Mouse (Mus musculus) gastrocnemius, adult 18-20 months (tissue): ENCODE data around the gene Zfp420. TPM values are rescaled to one million over a fixed set of nuclear protein-coding genes. Genes with fewer than 3 reads are reported as not detected.

Experiments
- DNase-seq: peaks from one replicate; pipeline ENCODE4 v3.0.0; 2021; ENCODE audit warnings: low spot score
- microRNA-seq: library from miRNA; unstranded; fragments of <30 nt; microRNA quantifications from one replicate; pipeline ENCODE4 v1.2.0, GENCODE M21; 2021
- total RNA-seq, 2 experiments: library from RNA; stranded (reverse); gene quantifications; 2 replicates each; pipeline ENCODE4 v1.2.3; 2021

The Zfp420 gene
- total RNA-seq, 2 experiments from 2014 or later = 2.9 to 3.7 TPM

- DNase-seq = no peak
Observed at GRCm38 (mm10) chr7:29898351-29898750, 38.6 kb downstream of the Zfp420 start.

- DNase-seq = no peak
Observed at GRCm38 (mm10) chr7:29904101-29904500, 44.3 kb downstream of the Zfp420 start.

- DNase-seq = peak; percentile 53
Observed at GRCm38 (mm10) chr7:29905966-29906681, 46.3 kb downstream of the Zfp420 start, which contains the start of gene Zfp27. Gene Zfp27 (minus strand): TSS chr7:29906572.

- no peak for DNase-seq
Observed at GRCm38 (mm10) chr7:29906682-29907058, 46.9 kb downstream of the Zfp420 start.

- no peak for DNase-seq
Observed at GRCm38 (mm10) chr7:29907206-29907605, 47.4 kb downstream of the Zfp420 start.

- peak; percentile 87 for DNase-seq
Observed at GRCm38 (mm10) chr7:29908130-29908950, 48.6 kb downstream of the Zfp420 start, which contains the start of gene Zfp383. Gene Zfp383 (plus strand): TSS chr7:29908223.

- no peak for DNase-seq
Observed at GRCm38 (mm10) chr7:29910252-29910651, 50.5 kb downstream of the Zfp420 start.

GRCm38 (mm10) chr7:29912172-29912571 lies 52.4 kb downstream of the Zfp420 start:
- no peak for DNase-seq

GRCm38 (mm10) chr7:29917371-29918061 lies 57.7 kb downstream of the Zfp420 start:
- peak; percentile 27 for DNase-seq

GRCm38 (mm10) chr7:29918062-29918453 lies 58.3 kb downstream of the Zfp420 start:
- no peak for DNase-seq

- no peak for DNase-seq
Observed at GRCm38 (mm10) chr7:29921439-29922093, 61.8 kb downstream of the Zfp420 start.

GRCm38 (mm10) chr7:29922780-29923179 lies 63.0 kb downstream of the Zfp420 start:
- DNase-seq = peak; percentile 67

Small RNA genes within 50 kb of the gene (microRNA-seq; reads per million reads assigned to microRNA genes)
- gene Mir7668 = not detected

Other genes starting within 250 kb of the Zfp420 start
- gene Catsperg2, start 132.9 kb upstream of the Zfp420 start, total RNA-seq = not detected
- 1 to 10 TPM; 5.9 to 7.0 TPM for gene Zfp84, start 91.4 kb upstream of the Zfp420 start, total RNA-seq
- gene Zfp30, start 76.0 kb upstream of the Zfp420 start, total RNA-seq = 1 to 10 TPM; 1.9 to 2.1 TPM
- 1 to 10 TPM; 7.7 to 8.2 TPM for gene Zfp790, start 43.9 kb upstream of the Zfp420 start, total RNA-seq
- 1 to 10 TPM; 2.3 TPM for gene Zfp940, start 6.3 kb upstream of the Zfp420 start, total RNA-seq
- 1 to 10 TPM; 7.9 to 8.1 TPM for gene Zfp27, start 46.6 kb downstream of the Zfp420 start, total RNA-seq
- 1 to 10 TPM; 4.2 to 4.6 TPM for gene Zfp383, start 48.2 kb downstream of the Zfp420 start, total RNA-seq
- 1 to 10 TPM; 5.4 to 6.4 TPM for gene Zfp74, start 94.1 kb downstream of the Zfp420 start, total RNA-seq
- 10 to 100 TPM; 11.0 to 16.9 TPM for gene Zfp568, start 124.0 kb downstream of the Zfp420 start, total RNA-seq
- 1 to 10 TPM; 2.1 to 2.3 TPM for gene Zfp14, start 191.4 kb downstream of the Zfp420 start, total RNA-seq
- gene Zfp82, start 212.9 kb downstream of the Zfp420 start, total RNA-seq = 1 to 10 TPM; 1.6 to 2.7 TPM
- not detected for gene Gm26920, start 230.4 kb downstream of the Zfp420 start, total RNA-seq
- gene Zfp566, start 230.5 kb downstream of the Zfp420 start, total RNA-seq = 1 to 10 TPM; 2.2 to 3.4 TPM
- gene Zfp260, start 234.8 kb downstream of the Zfp420 start, total RNA-seq = 10 to 100 TPM; 33.3 to 37.9 TPM